Mouse (Mus musculus): ENCODE results near the gene Acss1. TPM values are rescaled to one million over a fixed set of nuclear protein-coding genes. Genes with fewer than 3 reads are reported as not detected.

Gene Acss1
- polyA plus RNA-seq, 1 experiment, result 22.8 TPM

DNA sequence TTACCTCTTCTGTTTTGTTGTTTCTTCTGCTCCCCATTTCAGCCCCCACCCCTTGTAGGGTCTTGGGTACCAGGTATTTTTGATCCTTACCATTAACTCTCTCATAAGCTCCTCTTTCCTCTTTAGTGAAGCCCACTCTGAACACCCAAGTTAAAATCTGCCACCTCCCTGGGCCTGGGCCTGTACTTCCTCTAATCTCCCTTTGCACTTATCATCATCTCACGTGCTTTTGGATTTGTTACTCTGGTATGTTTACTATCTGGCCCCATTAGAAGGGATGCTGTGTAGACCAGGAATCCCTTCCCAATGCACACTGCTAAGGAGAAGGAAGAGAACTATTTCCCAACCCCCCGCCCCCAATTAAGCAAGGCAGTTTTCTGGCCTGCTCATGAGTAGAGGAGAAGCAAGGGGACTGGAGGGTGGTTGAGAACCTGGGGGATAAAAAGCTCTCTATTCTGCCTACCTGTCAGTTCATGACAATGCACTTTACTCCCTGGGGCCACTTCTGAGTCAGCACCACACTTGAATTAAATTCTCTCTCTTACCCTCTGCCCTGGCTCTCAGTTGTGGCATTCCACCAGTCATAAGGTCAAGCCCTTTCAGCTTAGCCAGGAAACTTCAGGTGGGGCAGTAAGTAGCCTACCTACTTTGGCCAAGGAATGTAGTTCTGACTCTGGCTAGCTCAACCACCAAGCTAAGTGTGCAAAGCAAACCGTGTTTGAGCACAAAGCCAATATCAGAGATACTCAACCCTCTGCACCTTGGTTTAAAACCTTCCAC is 72.7 kb downstream of the Acss1 start:
- DNase-seq (ENCODE audit: low read depth), result no peak
- no peak for TF ChIP-seq CTCF (IDR thresholded peaks at IDR 0.05; ENCODE audit: borderline replicate concordance, extremely low read depth, insufficient read depth, insufficient read length)
- no peak for TF ChIP-seq POLR2A (IDR thresholded peaks at IDR 0.05; ENCODE audit: borderline replicate concordance, extremely low read depth, insufficient read depth, insufficient read length, poor library complexity, severe bottlenecking)

DNA sequence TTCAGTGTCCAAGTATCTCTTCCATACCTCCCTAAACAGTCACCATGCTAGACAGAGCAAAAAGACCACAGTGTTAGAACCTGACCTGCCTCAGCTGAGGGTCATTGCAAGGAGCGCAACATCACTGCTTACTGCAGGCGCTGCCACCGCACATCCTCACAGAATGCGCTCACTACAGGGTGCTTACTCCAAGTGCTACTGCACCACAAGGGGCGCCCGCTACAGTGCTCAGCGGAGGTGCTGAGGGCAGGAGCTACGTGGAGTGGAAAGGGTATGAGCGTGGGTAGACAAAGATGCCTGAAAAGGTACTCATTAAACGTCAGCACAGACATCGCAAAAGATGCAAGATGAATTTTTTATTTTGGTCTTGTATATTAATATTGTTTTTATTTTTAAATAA is 79.2 kb downstream of the Acss1 start:
- no peak for DNase-seq (ENCODE audit: low read depth)
- TF ChIP-seq CTCF (IDR thresholded peaks at IDR 0.05; ENCODE audit: borderline replicate concordance, extremely low read depth, insufficient read depth, insufficient read length) (no peak), POLR2A (IDR thresholded peaks at IDR 0.05; ENCODE audit: borderline replicate concordance, extremely low read depth, insufficient read depth, insufficient read length, poor library complexity, severe bottlenecking) (no peak)

DNA sequence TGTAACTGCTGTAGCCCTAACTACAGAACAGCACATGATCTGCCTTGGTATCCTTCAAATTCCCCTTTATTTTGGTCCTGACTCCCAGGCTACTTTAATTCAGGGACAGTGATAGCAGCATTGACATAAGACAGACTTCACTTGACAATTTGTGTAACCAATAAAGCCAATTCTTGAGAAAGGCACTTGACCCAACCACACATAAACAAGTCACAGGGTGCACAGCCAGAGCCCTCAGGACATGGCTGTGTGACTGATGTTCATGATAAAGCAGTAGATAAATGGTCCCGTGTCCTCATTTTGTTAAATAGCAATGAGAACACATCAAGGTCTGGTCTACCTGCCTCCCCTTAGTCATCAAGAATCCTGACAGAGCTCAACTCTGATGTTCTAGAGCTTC is 88.7 kb downstream of the Acss1 start:
- no peak for TF ChIP-seq CTCF (IDR thresholded peaks at IDR 0.05; ENCODE audit: borderline replicate concordance, extremely low read depth, insufficient read depth, insufficient read length)
- no peak for TF ChIP-seq POLR2A (IDR thresholded peaks at IDR 0.05; ENCODE audit: borderline replicate concordance, extremely low read depth, insufficient read depth, insufficient read length, poor library complexity, severe bottlenecking)
- no peak for DNase-seq (ENCODE audit: low read depth)

GRCm38 (mm10) chr2:150578603-150579002 is 89.7 kb downstream of the Acss1 start:
- TF ChIP-seq POLR2A (IDR thresholded peaks at IDR 0.05; ENCODE audit: borderline replicate concordance, extremely low read depth, insufficient read depth, insufficient read length, poor library complexity, severe bottlenecking), result no peak
- DNase-seq (ENCODE audit: low read depth), result no peak

DNA sequence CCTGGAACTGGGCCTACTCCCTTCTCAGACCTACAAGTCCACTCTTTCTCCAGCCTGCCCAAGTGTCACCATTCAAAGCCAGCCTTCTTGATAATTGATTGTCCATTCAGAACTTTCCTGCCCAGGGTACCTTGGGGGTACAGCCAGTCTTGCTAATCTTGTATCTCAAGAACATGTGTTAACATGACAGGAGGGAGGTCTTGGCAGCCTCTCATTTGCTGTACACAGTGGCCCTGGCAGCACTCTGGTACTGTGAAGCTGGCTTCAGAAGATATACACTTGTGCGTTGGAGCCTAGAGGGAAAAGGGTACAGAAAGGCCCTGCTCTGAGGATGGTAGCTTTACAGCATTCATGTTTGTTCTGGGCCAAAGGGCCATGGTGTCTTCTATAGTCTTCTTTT is 92.0 kb downstream of the Acss1 start:
- TF ChIP-seq CTCF (IDR thresholded peaks at IDR 0.05; ENCODE audit: borderline replicate concordance, extremely low read depth, insufficient read depth, insufficient read length) (no peak), POLR2A (IDR thresholded peaks at IDR 0.05; ENCODE audit: borderline replicate concordance, extremely low read depth, insufficient read depth, insufficient read length, poor library complexity, severe bottlenecking) (no peak)
- DNase-seq (ENCODE audit: low read depth), result no peak

DNA sequence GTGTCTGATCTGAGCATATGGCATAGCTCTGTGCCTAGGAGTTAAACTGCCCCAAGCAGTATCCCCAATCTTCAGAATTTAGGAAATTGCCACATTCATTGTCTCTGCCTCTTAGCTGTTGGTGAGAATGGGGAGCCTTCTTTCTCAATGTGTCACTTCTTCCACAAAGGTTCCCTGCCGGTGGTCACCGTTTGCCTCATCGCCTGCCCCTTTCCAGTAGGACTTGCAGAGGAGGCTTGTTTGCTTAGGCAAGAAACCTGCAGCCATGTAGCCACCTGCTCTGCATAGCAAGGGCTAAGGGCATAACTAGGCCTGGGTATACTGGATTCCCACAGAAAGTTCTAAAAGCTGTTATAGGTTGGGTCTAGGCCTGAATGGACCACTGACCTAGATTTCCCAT is 95.8 kb downstream of the Acss1 start:
- TF ChIP-seq CTCF (IDR thresholded peaks at IDR 0.05; ENCODE audit: borderline replicate concordance, extremely low read depth, insufficient read depth, insufficient read length) (no peak), POLR2A (IDR thresholded peaks at IDR 0.05; ENCODE audit: borderline replicate concordance, extremely low read depth, insufficient read depth, insufficient read length, poor library complexity, severe bottlenecking) (no peak)
- no peak for DNase-seq (ENCODE audit: low read depth)

DNA sequence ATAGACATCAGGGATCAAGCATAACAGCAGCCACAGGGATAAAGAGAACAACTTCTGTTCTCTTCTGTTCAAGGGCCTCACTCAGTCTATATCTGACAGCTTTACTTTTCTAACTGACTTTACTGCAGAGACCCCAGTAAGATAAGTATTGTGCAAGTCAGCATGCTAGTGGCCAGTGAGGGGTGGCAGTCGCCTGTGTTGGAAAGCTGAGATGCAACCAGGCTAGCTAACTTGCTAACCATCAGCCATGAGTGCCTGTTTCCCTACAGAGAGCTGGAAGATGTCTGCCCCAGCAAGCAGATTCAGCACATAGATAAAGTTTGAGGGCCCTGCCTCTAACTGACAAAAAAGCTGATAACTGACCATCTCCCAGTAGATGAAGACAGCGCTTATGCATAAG is 97.5 kb downstream of the Acss1 start:
- TF ChIP-seq POLR2A (IDR thresholded peaks at IDR 0.05; ENCODE audit: borderline replicate concordance, extremely low read depth, insufficient read depth, insufficient read length, poor library complexity, severe bottlenecking) (no peak), CTCF (IDR thresholded peaks at IDR 0.05; ENCODE audit: borderline replicate concordance, extremely low read depth, insufficient read depth, insufficient read length) (no peak)
- no peak for DNase-seq (ENCODE audit: low read depth)

- no peak for TF ChIP-seq CTCF (IDR thresholded peaks at IDR 0.05; ENCODE audit: borderline replicate concordance, extremely low read depth, insufficient read depth, insufficient read length)
- no peak for TF ChIP-seq POLR2A (IDR thresholded peaks at IDR 0.05; ENCODE audit: borderline replicate concordance, extremely low read depth, insufficient read depth, insufficient read length, poor library complexity, severe bottlenecking)
- no peak for DNase-seq (ENCODE audit: low read depth)
Observed at GRCm38 (mm10) chr2:150569847-150570590, 98.3 kb downstream of the Acss1 start, which contains the start of gene Cst7. Cst7 (plus strand) TSS chr2:150570415.

Other genes starting within 250 kb of the Acss1 start
- 1.00 and 1.9 TPM in 2 replicates for gene Zfp442, start 217.0 kb downstream of the Acss1 start, polyA plus RNA-seq (2012; rRNA removed)
- gene Zfp345, start 183.4 kb downstream of the Acss1 start, polyA plus RNA-seq (2012; rRNA removed), result 0.05 TPM in 1 of 2 replicates, not detected in the other
- 0.16 TPM in 1 of 2 replicates, not detected in the other for gene Cst7, start 98.1 kb downstream of the Acss1 start, polyA plus RNA-seq (2012; rRNA removed)
- 44.0 and 48.2 TPM in 2 replicates for gene Apmap, start 59.9 kb downstream of the Acss1 start, polyA plus RNA-seq (2012; rRNA removed)
- gene Vsx1, start 20.9 kb upstream of the Acss1 start, polyA plus RNA-seq (2012; rRNA removed), result 0.03 and 0.08 TPM in 2 replicates
- 52.0 and 52.8 TPM in 2 replicates for gene Entpd6, start 80.5 kb upstream of the Acss1 start, polyA plus RNA-seq (2012; rRNA removed)
- 56.6 and 75.8 TPM in 2 replicates for gene Pygb, start 118.2 kb upstream of the Acss1 start, polyA plus RNA-seq (2012; rRNA removed)
- gene Abhd12, start 236.2 kb upstream of the Acss1 start, polyA plus RNA-seq (2012; rRNA removed), result 72.4 and 76.2 TPM in 2 replicates
- 18.2 and 26.3 TPM in 2 replicates for gene Gins1, start 236.9 kb upstream of the Acss1 start, polyA plus RNA-seq (2012; rRNA removed)